Mouse (Mus musculus) heart, postnatal 0 days (tissue): ENCODE results near the gene Zranb2.

Source experiments
- CTCF ChIP-seq: IDR thresholded peaks from 2 replicates; pipeline ENCODE4 v1.5.1; 2016; ENCODE audit warnings: antibody characterized with exemption, control low read depth, low read depth
- EP300 ChIP-seq: IDR thresholded peaks from 2 replicates; pipeline ENCODE4 v1.6.1; 2016; ENCODE audit warnings: antibody characterized with exemption, low read depth

DNA sequence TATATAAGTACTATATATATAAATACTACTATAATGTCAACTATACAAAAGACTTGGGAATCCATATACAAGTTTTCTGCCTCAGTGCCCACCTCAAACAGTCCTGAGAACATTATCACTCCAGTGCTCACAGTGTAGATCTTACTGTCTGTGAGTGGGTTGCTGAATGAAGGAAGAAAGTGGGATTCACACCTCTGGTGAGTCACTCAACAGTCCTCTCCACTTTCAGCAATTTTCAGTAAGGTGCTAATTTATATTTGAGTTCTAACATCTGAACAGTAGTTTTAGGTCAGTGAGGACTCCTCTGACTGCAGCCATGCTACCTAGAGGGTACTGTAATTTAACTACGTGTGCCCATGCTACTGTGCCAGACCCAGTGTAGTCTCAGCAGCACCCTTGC lies 31.7 kb upstream of the Zranb2 start:
- TF ChIP-seq CTCF (no peak), EP300 (no peak)
